Comparison of ENCODE assay signal across 7 mouse cellular contexts in the genomic region with DNA sequence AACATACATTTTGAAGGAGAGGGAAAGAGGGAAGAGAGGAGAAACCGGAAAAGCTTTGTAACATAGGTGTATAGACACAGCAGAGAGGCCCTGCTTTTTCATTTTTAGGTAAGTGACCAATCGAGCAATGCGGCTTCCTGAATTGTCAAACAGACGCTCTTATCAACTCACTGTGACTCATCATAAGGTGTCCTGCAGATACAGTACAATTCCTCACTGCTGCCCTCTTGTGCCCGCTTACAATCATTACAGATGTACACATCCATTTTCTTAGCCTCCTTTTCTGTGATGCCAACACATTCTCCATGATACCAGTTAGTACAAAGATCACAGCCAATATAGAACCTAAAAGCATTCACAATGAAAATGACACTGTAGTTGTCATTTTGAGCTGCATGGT. TPM values are rescaled to one million over a fixed set of nuclear protein-coding genes. Genes with fewer than 3 reads are reported as not detected.
DNase-seq lines count a peak whose midpoint lies in the region; ATAC-seq and TF ChIP-seq lines count a peak whose summit lies in the region.

No protein-coding gene starts in this region.

- TF ChIP-seq CTCF in thymus, adult 2 months (IDR thresholded peaks at IDR 0.05; ENCODE audit: borderline replicate concordance, control insufficient read depth, extremely low read depth, insufficient read depth, low read length, poor library complexity): no peak

- no peak for TF ChIP-seq POLR2A in thymus, adult 2 months (IDR thresholded peaks at IDR 0.05; ENCODE audit: control insufficient read depth, extremely low read depth, insufficient read depth, low read length, poor library complexity)

- no peak overlapping the region for H3K9ac ChIP-seq in liver, embryonic 11.5 days (ENCODE audit: low read depth, low read length)

- WGBS in thymus, adult 2 months: 34% methylated on average over 5 of the region's 5 CpGs
- WGBS in liver, embryonic 11.5 days: 27% methylated on average over 5 of the region's 5 CpGs

- H3K9me3 ChIP-seq in liver, embryonic 11.5 days (ENCODE audit: control insufficient read depth, low read length): no peaks in the 10 kb centered on the region

- peak; percentile 64 for DNase-seq in thymus, adult 2 months
- no peak for DNase-seq in thymus, adult 18-20 months
- peak; percentile 80 for DNase-seq in adrenal gland, adult 2 months
- DNase-seq in embryo, embryonic 11.5 days (ENCODE audit: low read depth, low spot score): peak; percentile 61
- peak; percentile 90 for DNase-seq in induced T-regulatory cell, adult 2 months (ENCODE audit: low read depth)
- DNase-seq in liver, embryonic 11.5 days (ENCODE audit: low spot score): no peak
- DNase-seq in retina, adult 2 months (ENCODE audit: low read depth, low spot score): peak; percentile 62

- H3K4me3 ChIP-seq in thymus, adult 2 months (ENCODE audit: control insufficient read depth, insufficient read depth, low read length): no peak overlapping the region
- no peak overlapping the region for H3K4me3 ChIP-seq in liver, embryonic 11.5 days (ENCODE audit: low read depth, low read length)

- no peak overlapping the region for H3K27ac ChIP-seq in thymus, adult 2 months (ENCODE audit: control insufficient read depth, insufficient read depth, low read length)
- H3K27ac ChIP-seq in liver, embryonic 11.5 days (ENCODE audit: low read depth, low read length): peak overlapping the region; percentile 49; the same call in 1 of the 2 replicates

- H3K4me1 ChIP-seq in thymus, adult 2 months (replicated peaks; ENCODE audit: control insufficient read depth, insufficient read depth, low read length): no peaks in the 10 kb centered on the region
- peaks cover 5% of the 10 kb centered on the region for H3K4me1 ChIP-seq in liver, embryonic 11.5 days (replicated peaks; ENCODE audit: control insufficient read depth, insufficient read depth, low read length)

- H3K36me3 ChIP-seq in thymus, adult 2 months (ENCODE audit: control insufficient read depth, insufficient read depth, low read length): peaks cover 69% of the 10 kb centered on the region
- H3K36me3 ChIP-seq in liver, embryonic 11.5 days (ENCODE audit: control insufficient read depth, insufficient read depth, low read length): peaks cover 35% of the 10 kb centered on the region

- no peaks in the 10 kb centered on the region for H3K27me3 ChIP-seq in thymus, adult 2 months (ENCODE audit: control insufficient read depth, insufficient read depth, low read length)
- no peaks in the 10 kb centered on the region for H3K27me3 ChIP-seq in liver, embryonic 11.5 days (replicated peaks; ENCODE audit: control insufficient read depth, insufficient read depth, low read length)

- H3K4me2 ChIP-seq in liver, embryonic 11.5 days: peak overlapping the region; percentile 8

- ATAC-seq in liver, embryonic 11.5 days (replicated peaks; ENCODE audit: low FRiP score): peak; percentile 82

RNA-seq across cellular contexts. Expression of a gene that starts 18.8 kb away (rescaled TPM):
- polyA plus RNA-seq in thymus, adult 2 months (2012; rRNA removed): 0.97 and 1.3 TPM in 2 replicates
- 1 to 10 TPM; 2.7 to 3.1 TPM for total RNA-seq in adrenal gland, adult 2 months (2021)
- polyA plus RNA-seq in adrenal gland, adult 2 months (2012; rRNA removed): 2.0 and 4.8 TPM in 2 replicates
- 1.9 and 2.1 TPM in 2 replicates for polyA plus RNA-seq in liver, embryonic 11.5 days (2014; fragmentation: Nextera tagmentation; extraction: Ambion mirVana)

RNA-seq across cellular contexts. Expression of a gene that starts 45.0 kb away (rescaled TPM):
- 103 and 134 TPM in 2 replicates for polyA plus RNA-seq in thymus, adult 2 months (2012; rRNA removed)
- total RNA-seq in adrenal gland, adult 2 months (2021): 10 to 100 TPM; 33.6 to 34.8 TPM
- polyA plus RNA-seq in adrenal gland, adult 2 months (2012; rRNA removed): 6.5 and 7.0 TPM in 2 replicates
- polyA plus RNA-seq in liver, embryonic 11.5 days (2014; fragmentation: Nextera tagmentation; extraction: Ambion mirVana): 448 and 517 TPM in 2 replicates

Comparison
In these comparisons a context has a peak if more than half of its experiments do, and no peak if none do; other contexts are left out.
1. DNase-seq: peak in thymus, adult 2 months (single experiment), adrenal gland, adult 2 months (single experiment), embryo, embryonic 11.5 days (single experiment), induced T-regulatory cell, adult 2 months (single experiment) and retina, adult 2 months (single experiment); none in thymus, adult 18-20 months (0 of 2) and liver, embryonic 11.5 days (single experiment).
2. RNA of a gene that starts 45.0 kb away (polyA plus RNA-seq): 448 to 517 TPM in liver, embryonic 11.5 days and 103 to 134 TPM in thymus, adult 2 months; 6.5 to 7.0 TPM in adrenal gland, adult 2 months; every median in the first group is over 10 times any median in the second.